Mouse (Mus musculus) limb, embryonic 15.5 days (tissue): Measurements from ENCODE around the gene Cer1. TPM values are rescaled to one million over a fixed set of nuclear protein-coding genes. Genes with fewer than 3 reads are reported as not detected.

ENCODE experiments used
- ATAC-seq: fragments of 200-750 bp; cut with Nextera tagmentation; 2 replicates; pipeline ENCODE4 v1.8.0; 2017; ENCODE audit warnings: low read depth, moderate TSS enrichment; ENCODE audit not compliant: insufficient number of reproducible peaks, low FRiP score, low TSS enrichment
- H3K27ac ChIP-seq: fragments of 300-500 bp; sonication (generic); 2 replicates; pipeline ENCODE4 v1.5.1; 2015; ENCODE audit warnings: moderate library complexity, mild to moderate bottlenecking, inconsistent platforms
- H3K27me3 ChIP-seq: fragments of 300-500 bp; sonication (generic); 2 replicates; pipeline ENCODE4 v1.6.1; 2015; ENCODE audit warnings: inconsistent platforms
- H3K36me3 ChIP-seq: fragments of 300-500 bp; sonication (generic); 2 replicates; pipeline ENCODE4 v1.6.1; 2015; ENCODE audit warnings: inconsistent platforms
- H3K4me1 ChIP-seq: fragments of 300-500 bp; sonication (generic); 2 replicates; pipeline ENCODE4 v1.6.1; 2015; ENCODE audit warnings: inconsistent platforms
- H3K4me2 ChIP-seq: fragments of 300-500 bp; sonication (generic); 2 replicates; pipeline ENCODE4 v1.6.1; 2015; ENCODE audit warnings: mild to moderate bottlenecking, inconsistent platforms
- H3K4me3 ChIP-seq: fragments of 300-500 bp; sonication (generic); 2 replicates; pipeline ENCODE4 v1.5.1; 2015; ENCODE audit warnings: mild to moderate bottlenecking, inconsistent platforms
- H3K9ac ChIP-seq: fragments of 300-500 bp; sonication (generic); 2 replicates; pipeline ENCODE4 v1.6.1; 2015; ENCODE audit warnings: inconsistent platforms
- H3K9me3 ChIP-seq: fragments of 300-500 bp; sonication (generic); 2 replicates; pipeline ENCODE4 v1.6.1; 2016; ENCODE audit warnings: inconsistent platforms
- WGBS: fragments of 180-500 bp; shearing (Covaris S2); methylation state at CpG from one replicate; pipeline ENCODE4 v1.1.7; 2015; 5-methylcytosine and 5-hydroxymethylcytosine counted together
- polyA plus RNA-seq: library from polyadenylated mRNA; unstranded; fragments of >200 nt; fragmentation: Nextera tagmentation; extraction: Ambion mirVana; gene quantifications from 2 replicates; pipeline ENCODE4 v1.2.1, GENCODE M21; 2015

Gene Cer1
- polyA plus RNA-seq, 1 experiment from 2014 or later: 0.19 TPM

GRCm38 (mm10) chr4:82892247-82892646 lies 7.3 kb upstream of the Cer1 start:
- no peaks in the 10 kb centered on the region for H3K36me3 ChIP-seq
- peak overlapping the region; percentile 91 for H3K27ac ChIP-seq
- no peaks in the 10 kb centered on the region for H3K9me3 ChIP-seq
- ATAC-seq: no peak
- peaks cover 21% of the 10 kb centered on the region; the same call in 1 of the 2 replicates for H3K4me1 ChIP-seq
- H3K27me3 ChIP-seq: no peaks in the 10 kb centered on the region
- no peak overlapping the region for H3K4me2 ChIP-seq
- WGBS: 52% methylated on average over 5 of the region's 5 CpGs
- no peak overlapping the region for H3K9ac ChIP-seq
- H3K4me3 ChIP-seq: no peak overlapping the region

- H3K27me3 ChIP-seq: no peaks in the 10 kb centered on the region
- H3K27ac ChIP-seq: peak overlapping the region; percentile 91
- peak; percentile 31 for ATAC-seq
- 34% methylated on average over 2 of the region's 2 CpGs for WGBS
- no peaks in the 10 kb centered on the region for H3K9me3 ChIP-seq
- H3K9ac ChIP-seq: no peak overlapping the region
- H3K4me3 ChIP-seq: no peak overlapping the region
- H3K4me2 ChIP-seq: no peak overlapping the region
- no peaks in the 10 kb centered on the region for H3K36me3 ChIP-seq
- H3K4me1 ChIP-seq: peaks cover 21% of the 10 kb centered on the region; the same call in 1 of the 2 replicates
Observed at GRCm38 (mm10) chr4:82891566-82891965, 6.6 kb upstream of the Cer1 start.

GRCm38 (mm10) chr4:82891049-82891448 lies 6.1 kb upstream of the Cer1 start:
- Histone ChIP-seq H3K4me2 (peak overlapping the region; percentile 19; the same call in 1 of the 2 replicates), H3K36me3 (no peaks in the 10 kb centered on the region), H3K9me3 (no peaks in the 10 kb centered on the region), H3K27me3 (no peaks in the 10 kb centered on the region), H3K4me1 (peaks cover 21% of the 10 kb centered on the region; the same call in 1 of the 2 replicates), H3K4me3 (no peak overlapping the region), H3K27ac (peak overlapping the region; percentile 91), H3K9ac (no peak overlapping the region)
- WGBS: 30% methylated on average over 7 of the region's 7 CpGs
- ATAC-seq: peak; percentile 88

- H3K9ac ChIP-seq: no peak overlapping the region
- no peaks in the 10 kb centered on the region for H3K36me3 ChIP-seq
- peak overlapping the region; percentile 91 for H3K27ac ChIP-seq
- peak overlapping the region; percentile 19; the same call in 1 of the 2 replicates for H3K4me2 ChIP-seq
- H3K9me3 ChIP-seq: no peaks in the 10 kb centered on the region
- WGBS: 34% methylated on average over 4 of the region's 4 CpGs
- H3K4me1 ChIP-seq: peaks cover 21% of the 10 kb centered on the region; the same call in 1 of the 2 replicates
- H3K4me3 ChIP-seq: no peak overlapping the region
- no peaks in the 10 kb centered on the region for H3K27me3 ChIP-seq
- ATAC-seq: peak; percentile 74
Observed at GRCm38 (mm10) chr4:82890585-82890984, 5.6 kb upstream of the Cer1 start.

GRCm38 (mm10) chr4:82886148-82886547 lies 1.2 kb upstream of the Cer1 start:
- Histone ChIP-seq H3K36me3 (no peaks in the 10 kb centered on the region), H3K27me3 (no peaks in the 10 kb centered on the region), H3K27ac (no peak overlapping the region), H3K9me3 (no peaks in the 10 kb centered on the region), H3K9ac (no peak overlapping the region), H3K4me1 (peaks cover 31% of the 10 kb centered on the region), H3K4me3 (no peak overlapping the region), H3K4me2 (no peak overlapping the region)
- ATAC-seq: no peak
- WGBS: 69% methylated on average over 2 of the region's 2 CpGs

GRCm38 (mm10) chr4:82885535-82885913 lies 576 bp upstream of the Cer1 start:
- Histone ChIP-seq H3K9me3 (no peaks in the 10 kb centered on the region), H3K4me3 (no peak overlapping the region), H3K36me3 (no peaks in the 10 kb centered on the region), H3K4me2 (no peak overlapping the region), H3K27ac (no peak overlapping the region), H3K4me1 (peaks cover 30% of the 10 kb centered on the region), H3K9ac (no peak overlapping the region), H3K27me3 (no peaks in the 10 kb centered on the region)
- 63% methylated on average over 1 of the region's 1 CpGs for WGBS
- ATAC-seq: no peak

- Histone ChIP-seq H3K9ac (no peak overlapping the region), H3K9me3 (no peaks in the 10 kb centered on the region), H3K4me2 (no peak overlapping the region), H3K36me3 (no peaks in the 10 kb centered on the region), H3K4me1 (peaks cover 19% of the 10 kb centered on the region), H3K4me3 (no peak overlapping the region), H3K27ac (no peak overlapping the region), H3K27me3 (no peaks in the 10 kb centered on the region)
- 85% methylated on average over 9 of the region's 9 CpGs for WGBS
- ATAC-seq: no peak
Observed at GRCm38 (mm10) chr4:82882500-82882899, 2.4 kb downstream of the Cer1 start.

GRCm38 (mm10) chr4:82881366-82881765 lies 3.6 kb downstream of the Cer1 start:
- Histone ChIP-seq H3K9ac (no peak overlapping the region), H3K27ac (no peak overlapping the region), H3K4me2 (no peak overlapping the region), H3K36me3 (no peaks in the 10 kb centered on the region), H3K9me3 (no peaks in the 10 kb centered on the region), H3K4me3 (no peak overlapping the region), H3K27me3 (no peaks in the 10 kb centered on the region), H3K4me1 (peaks cover 19% of the 10 kb centered on the region)
- ATAC-seq: no peak
- 71% methylated on average over 3 of the region's 3 CpGs for WGBS

- peak overlapping the region; percentile 30; the same call in 1 of the 2 replicates for H3K27ac ChIP-seq
- peaks cover 19% of the 10 kb centered on the region for H3K4me1 ChIP-seq
- ATAC-seq: no peak
- no peak overlapping the region for H3K4me3 ChIP-seq
- H3K9ac ChIP-seq: no peak overlapping the region
- no peaks in the 10 kb centered on the region for H3K9me3 ChIP-seq
- H3K27me3 ChIP-seq: no peaks in the 10 kb centered on the region
- WGBS: 45% methylated on average over 2 of the region's 2 CpGs
- H3K4me2 ChIP-seq: no peak overlapping the region
- no peaks in the 10 kb centered on the region for H3K36me3 ChIP-seq
Observed at GRCm38 (mm10) chr4:82880243-82880642, 4.7 kb downstream of the Cer1 start.

GRCm38 (mm10) chr4:82879152-82879551 lies 5.8 kb downstream of the Cer1 start:
- no peaks in the 10 kb centered on the region for H3K9me3 ChIP-seq
- H3K27me3 ChIP-seq: no peaks in the 10 kb centered on the region
- no peak overlapping the region for H3K4me3 ChIP-seq
- H3K27ac ChIP-seq: no peak overlapping the region
- no peak for ATAC-seq
- H3K4me1 ChIP-seq: peaks cover 8% of the 10 kb centered on the region; the same call in 1 of the 2 replicates
- no peak overlapping the region for H3K9ac ChIP-seq
- no peak overlapping the region for H3K4me2 ChIP-seq
- WGBS: 80% methylated on average over 6 of the region's 6 CpGs
- H3K36me3 ChIP-seq: no peaks in the 10 kb centered on the region

- 79% methylated on average over 2 of the region's 2 CpGs for WGBS
- Histone ChIP-seq H3K27ac (no peak overlapping the region), H3K27me3 (no peaks in the 10 kb centered on the region), H3K4me2 (no peak overlapping the region), H3K9me3 (no peaks in the 10 kb centered on the region), H3K4me3 (no peak overlapping the region), H3K9ac (no peak overlapping the region), H3K4me1 (peaks cover 8% of the 10 kb centered on the region; the same call in 1 of the 2 replicates), H3K36me3 (no peaks in the 10 kb centered on the region)
- no peak for ATAC-seq
Observed at GRCm38 (mm10) chr4:82876656-82877055, 8.3 kb downstream of the Cer1 start.

GRCm38 (mm10) chr4:82875532-82875931 lies 9.4 kb downstream of the Cer1 start:
- Histone ChIP-seq H3K4me2 (no peak overlapping the region), H3K4me3 (no peak overlapping the region), H3K27me3 (no peaks in the 10 kb centered on the region), H3K9ac (no peak overlapping the region), H3K9me3 (no peaks in the 10 kb centered on the region), H3K36me3 (no peaks in the 10 kb centered on the region), H3K4me1 (0 out of 2 replicates have a peak, but pooled peaks cover 6% of the 10 kb centered on the region), H3K27ac (no peak overlapping the region)
- ATAC-seq: no peak
- 58% methylated on average over 4 of the region's 4 CpGs for WGBS

GRCm38 (mm10) chr4:82874791-82875190 lies 10.2 kb downstream of the Cer1 start:
- WGBS: 62% methylated on average over 4 of the region's 4 CpGs
- Histone ChIP-seq H3K4me2 (no peak overlapping the region), H3K9me3 (no peaks in the 10 kb centered on the region), H3K4me1 (0 out of 2 replicates have a peak, but pooled peaks cover 6% of the 10 kb centered on the region), H3K36me3 (no peaks in the 10 kb centered on the region), H3K27me3 (no peaks in the 10 kb centered on the region), H3K9ac (no peak overlapping the region), H3K27ac (no peak overlapping the region), H3K4me3 (no peak overlapping the region)
- ATAC-seq: no peak
